Mouse (Mus musculus): ENCODE data around the gene Arhgap10. TPM values are rescaled to one million over a fixed set of nuclear protein-coding genes. Genes with fewer than 3 reads are reported as not detected.

Gene Arhgap10
- polyA plus RNA-seq, 1 experiment from 2014 or later: 19.7 TPM

- Histone ChIP-seq H3K9ac (ENCODE audit: low read depth, low read length) (no peak overlapping the region), H3K4me3 (ENCODE audit: low read depth, low read length) (no peak overlapping the region), H3K9me3 (ENCODE audit: control insufficient read depth) (no peaks in the 10 kb centered on the region), H3K36me3 (ENCODE audit: control insufficient read depth, insufficient read depth) (no peaks in the 10 kb centered on the region), H3K27ac (ENCODE audit: low read depth, low read length) (no peak overlapping the region), H3K27me3 (replicated peaks; ENCODE audit: control insufficient read depth, insufficient read depth, low read length) (no peaks in the 10 kb centered on the region), H3K4me1 (replicated peaks; ENCODE audit: control insufficient read depth, insufficient read depth, low read length) (0 out of 2 replicates have a peak, but pooled peaks cover 4% of the 10 kb centered on the region), H3K4me2 (replicated peaks; ENCODE audit: low read depth) (no peak overlapping the region)
- TF ChIP-seq CTCF (IDR thresholded peaks at IDR 0.05; ENCODE audit: low read depth): no peak
- no peak for ATAC-seq
- 88% methylated on average over 6 of the region's 6 CpGs for WGBS
Measured at GRCm38 (mm10) chr8:77489235-77489634, 28.5 kb downstream of the Arhgap10 start.

GRCm38 (mm10) chr8:77488215-77488606 is 29.5 kb downstream of the Arhgap10 start:
- Histone ChIP-seq H3K9me3 (ENCODE audit: control insufficient read depth) (no peaks in the 10 kb centered on the region), H3K27me3 (replicated peaks; ENCODE audit: control insufficient read depth, insufficient read depth, low read length) (no peaks in the 10 kb centered on the region), H3K4me2 (replicated peaks; ENCODE audit: low read depth) (no peak overlapping the region), H3K36me3 (ENCODE audit: control insufficient read depth, insufficient read depth) (no peaks in the 10 kb centered on the region), H3K9ac (ENCODE audit: low read depth, low read length) (no peak overlapping the region), H3K4me3 (ENCODE audit: low read depth, low read length) (no peak overlapping the region), H3K27ac (ENCODE audit: low read depth, low read length) (peak overlapping the region; percentile 35), H3K4me1 (replicated peaks; ENCODE audit: control insufficient read depth, insufficient read depth, low read length) (0 out of 2 replicates have a peak, but pooled peaks cover 4% of the 10 kb centered on the region)
- no peak for TF ChIP-seq CTCF (IDR thresholded peaks at IDR 0.05; ENCODE audit: low read depth)
- no peak for ATAC-seq
- WGBS: 34% methylated on average over 4 of the region's 4 CpGs

GRCm38 (mm10) chr8:77487590-77488214 is 30.1 kb downstream of the Arhgap10 start:
- H3K4me2 ChIP-seq (replicated peaks; ENCODE audit: low read depth): no peak overlapping the region
- peak overlapping the region; percentile 35; the same call in 1 of the 2 replicates for H3K27ac ChIP-seq (ENCODE audit: low read depth, low read length)
- no peaks in the 10 kb centered on the region for H3K27me3 ChIP-seq (replicated peaks; ENCODE audit: control insufficient read depth, insufficient read depth, low read length)
- 0 out of 2 replicates have a peak, but pooled peaks cover 3% of the 10 kb centered on the region for H3K4me1 ChIP-seq (replicated peaks; ENCODE audit: control insufficient read depth, insufficient read depth, low read length)
- no peak overlapping the region for H3K9ac ChIP-seq (ENCODE audit: low read depth, low read length)
- no peaks in the 10 kb centered on the region for H3K9me3 ChIP-seq (ENCODE audit: control insufficient read depth)
- no peaks in the 10 kb centered on the region for H3K36me3 ChIP-seq (ENCODE audit: control insufficient read depth, insufficient read depth)
- 52% methylated on average over 10 of the region's 10 CpGs for WGBS
- H3K4me3 ChIP-seq (ENCODE audit: low read depth, low read length): no peak overlapping the region
- no peak for ATAC-seq
- no peak for TF ChIP-seq CTCF (IDR thresholded peaks at IDR 0.05; ENCODE audit: low read depth)

- no peak overlapping the region for H3K4me2 ChIP-seq (replicated peaks; ENCODE audit: low read depth)
- ATAC-seq: no peak
- WGBS: 69% methylated on average over 2 of the region's 2 CpGs
- H3K27ac ChIP-seq (ENCODE audit: low read depth, low read length): no peak overlapping the region
- H3K4me1 ChIP-seq (replicated peaks; ENCODE audit: control insufficient read depth, insufficient read depth, low read length): no peaks in the 10 kb centered on the region
- no peaks in the 10 kb centered on the region for H3K36me3 ChIP-seq (ENCODE audit: control insufficient read depth, insufficient read depth)
- H3K9ac ChIP-seq (ENCODE audit: low read depth, low read length): no peak overlapping the region
- no peak for TF ChIP-seq CTCF (IDR thresholded peaks at IDR 0.05; ENCODE audit: low read depth)
- H3K4me3 ChIP-seq (ENCODE audit: low read depth, low read length): no peak overlapping the region
- no peaks in the 10 kb centered on the region for H3K9me3 ChIP-seq (ENCODE audit: control insufficient read depth)
- no peaks in the 10 kb centered on the region for H3K27me3 ChIP-seq (replicated peaks; ENCODE audit: control insufficient read depth, insufficient read depth, low read length)
Measured at GRCm38 (mm10) chr8:77486749-77487148, 31.0 kb downstream of the Arhgap10 start.

- 87% methylated on average over 5 of the region's 5 CpGs for WGBS
- H3K36me3 ChIP-seq (ENCODE audit: control insufficient read depth, insufficient read depth): no peaks in the 10 kb centered on the region
- no peak overlapping the region for H3K9ac ChIP-seq (ENCODE audit: low read depth, low read length)
- no peak overlapping the region for H3K27ac ChIP-seq (ENCODE audit: low read depth, low read length)
- no peak for TF ChIP-seq CTCF (IDR thresholded peaks at IDR 0.05; ENCODE audit: low read depth)
- H3K4me3 ChIP-seq (ENCODE audit: low read depth, low read length): no peak overlapping the region
- H3K27me3 ChIP-seq (replicated peaks; ENCODE audit: control insufficient read depth, insufficient read depth, low read length): no peaks in the 10 kb centered on the region
- no peaks in the 10 kb centered on the region for H3K9me3 ChIP-seq (ENCODE audit: control insufficient read depth)
- ATAC-seq: no peak
- no peak overlapping the region for H3K4me2 ChIP-seq (replicated peaks; ENCODE audit: low read depth)
- H3K4me1 ChIP-seq (replicated peaks; ENCODE audit: control insufficient read depth, insufficient read depth, low read length): no peaks in the 10 kb centered on the region
Measured at GRCm38 (mm10) chr8:77484817-77485216, 32.9 kb downstream of the Arhgap10 start.

GRCm38 (mm10) chr8:77484266-77484665 is 33.5 kb downstream of the Arhgap10 start:
- no peak for ATAC-seq
- Histone ChIP-seq H3K4me1 (replicated peaks; ENCODE audit: control insufficient read depth, insufficient read depth, low read length) (no peaks in the 10 kb centered on the region), H3K4me3 (ENCODE audit: low read depth, low read length) (no peak overlapping the region), H3K27ac (ENCODE audit: low read depth, low read length) (no peak overlapping the region), H3K4me2 (replicated peaks; ENCODE audit: low read depth) (no peak overlapping the region), H3K27me3 (replicated peaks; ENCODE audit: control insufficient read depth, insufficient read depth, low read length) (no peaks in the 10 kb centered on the region), H3K9ac (ENCODE audit: low read depth, low read length) (no peak overlapping the region), H3K36me3 (ENCODE audit: control insufficient read depth, insufficient read depth) (no peaks in the 10 kb centered on the region), H3K9me3 (ENCODE audit: control insufficient read depth) (no peaks in the 10 kb centered on the region)
- 70% methylated on average over 7 of the region's 7 CpGs for WGBS
- no peak for TF ChIP-seq CTCF (IDR thresholded peaks at IDR 0.05; ENCODE audit: low read depth)
